Mouse (Mus musculus) hindbrain, embryonic 10.5 days (tissue): ENCODE measurements at regions not wholly inside any gene's neighbourhood (a gene's known extent, or its start where the extent isn't known, plus 50 kb on each side); places are given as distances from the start of the nearest gene placed in this dataset.

ENCODE experiments used
- DNase-seq: peaks from one replicate; pipeline ENCODE4 v3.0.0-alpha.2; 2017; ENCODE audit warnings: low spot score
- H3K27ac ChIP-seq: fragments of 300-500 bp; sonication (generic); 2 replicates; pipeline ENCODE4 v1.5.1; 2016; ENCODE audit warnings: mild to moderate bottlenecking, moderate library complexity
- H3K27me3 ChIP-seq: fragments of 300-500 bp; sonication (generic); 2 replicates; pipeline ENCODE4 v1.6.1; 2016; ENCODE audit warnings: mild to moderate bottlenecking; ENCODE audit not compliant: poor library complexity, insufficient read depth, severe bottlenecking
- H3K36me3 ChIP-seq: fragments of 300-500 bp; sonication (generic); 2 replicates; pipeline ENCODE4 v1.6.1; 2016; ENCODE audit warnings: mild to moderate bottlenecking, moderate library complexity
- H3K4me1 ChIP-seq: fragments of 300-500 bp; sonication (generic); replicated peaks from 2 replicates; pipeline ENCODE4 v1.6.1; 2016; ENCODE audit warnings: mild to moderate bottlenecking
- H3K4me3 ChIP-seq: fragments of 300-500 bp; sonication (generic); 2 replicates; pipeline ENCODE4 v1.5.1; 2016; ENCODE audit warnings: mild to moderate bottlenecking, moderate library complexity
- H3K9me3 ChIP-seq: fragments of 300-500 bp; sonication (generic); 2 replicates; pipeline ENCODE4 v1.6.1; 2016; ENCODE audit warnings: mild to moderate bottlenecking, moderate library complexity
- WGBS: fragments of 180-500 bp; shearing (Covaris S2); methylation state at CpG from one replicate; pipeline ENCODE4 v1.1.7; 2016; 5-methylcytosine and 5-hydroxymethylcytosine counted together

- Histone ChIP-seq H3K27me3 (no peaks in the 10 kb centered on the region), H3K9me3 (no peaks in the 10 kb centered on the region), H3K36me3 (no peaks in the 10 kb centered on the region), H3K27ac (no peak overlapping the region), H3K4me1 (no peaks in the 10 kb centered on the region), H3K4me3 (no peak overlapping the region)
- DNase-seq = no peak
- WGBS = 84% methylated on average over 6 of the region's 6 CpGs
These were observed 989.0 kb upstream of the H2afb3 start for GRCm38 (mm10) chrX:121301915-121302314.

DNA sequence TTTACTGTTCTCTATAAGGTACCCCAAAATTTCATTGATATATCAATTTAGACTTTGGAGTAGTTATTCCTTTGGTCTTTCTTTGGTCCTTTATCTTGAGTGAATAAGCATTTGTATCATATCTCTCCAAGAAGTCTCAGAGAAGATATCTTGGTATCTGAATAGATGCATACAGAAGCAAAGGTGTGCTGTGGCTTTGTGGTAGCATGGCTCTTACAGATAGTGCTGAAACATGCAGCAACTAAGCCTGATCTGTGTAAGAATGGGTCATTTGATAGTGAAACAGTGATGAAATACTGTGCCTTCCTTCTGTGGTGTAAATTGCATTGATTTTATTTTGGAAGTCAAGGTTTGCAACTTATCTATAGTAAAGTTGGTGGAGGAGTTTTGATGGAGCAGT lies 978.3 kb upstream of the H2afb3 start:
- Histone ChIP-seq H3K4me3 (no peak overlapping the region), H3K4me1 (no peaks in the 10 kb centered on the region), H3K27me3 (no peaks in the 10 kb centered on the region), H3K36me3 (no peaks in the 10 kb centered on the region), H3K9me3 (no peaks in the 10 kb centered on the region), H3K27ac (no peak overlapping the region)
- no peak for DNase-seq

DNA sequence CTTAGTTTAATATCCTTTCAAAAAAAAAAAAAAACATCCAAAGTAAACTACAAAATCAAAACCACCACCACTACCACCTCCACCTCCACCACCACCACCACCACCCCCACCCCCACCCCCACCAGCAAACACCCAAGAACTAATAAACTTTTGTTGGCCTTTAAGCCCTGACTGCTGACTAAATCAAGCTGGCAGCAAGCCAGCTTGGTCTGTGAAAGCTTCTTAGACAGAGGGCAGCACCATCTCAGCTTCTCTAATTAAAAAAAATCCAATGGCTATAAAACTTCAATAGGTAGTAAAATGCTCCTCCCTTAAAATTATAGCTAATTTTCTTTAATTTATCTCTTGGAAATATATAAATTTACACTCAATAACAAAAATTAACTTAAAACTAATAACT lies 957.2 kb upstream of the H2afb3 start:
- no peaks in the 10 kb centered on the region for H3K4me1 ChIP-seq
- H3K9me3 ChIP-seq = 0 out of 2 replicates have a peak, but pooled peaks cover 2% of the 10 kb centered on the region
- H3K36me3 ChIP-seq = no peaks in the 10 kb centered on the region
- no peak overlapping the region for H3K27ac ChIP-seq
- no peak overlapping the region for H3K4me3 ChIP-seq
- no peak for DNase-seq
- H3K27me3 ChIP-seq = no peaks in the 10 kb centered on the region

DNA sequence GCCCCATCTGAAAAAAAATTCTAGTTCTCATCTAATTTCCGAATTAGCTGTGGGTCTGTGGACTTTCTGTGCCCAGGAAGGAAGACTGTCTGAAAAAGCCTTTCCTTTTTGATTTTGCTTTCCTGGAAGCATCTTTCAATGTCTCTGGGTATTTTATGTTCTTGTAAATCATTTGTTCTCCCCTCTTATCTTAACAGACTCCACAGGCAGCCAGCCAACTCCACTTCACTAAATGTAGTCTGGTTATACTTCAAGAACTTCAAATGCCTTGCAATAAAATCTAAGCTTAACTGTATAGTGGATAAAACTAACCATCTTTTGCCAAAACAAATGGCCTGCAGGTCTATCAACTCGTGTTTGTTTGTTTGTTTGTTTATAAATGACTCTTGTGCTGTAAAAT lies 956.7 kb upstream of the H2afb3 start:
- Histone ChIP-seq H3K4me1 (no peaks in the 10 kb centered on the region), H3K27me3 (no peaks in the 10 kb centered on the region), H3K4me3 (no peak overlapping the region), H3K27ac (no peak overlapping the region), H3K36me3 (no peaks in the 10 kb centered on the region), H3K9me3 (0 out of 2 replicates have a peak, but pooled peaks cover 2% of the 10 kb centered on the region)
- DNase-seq = no peak
- 69% methylated on average over 2 of the region's 2 CpGs for WGBS

DNA sequence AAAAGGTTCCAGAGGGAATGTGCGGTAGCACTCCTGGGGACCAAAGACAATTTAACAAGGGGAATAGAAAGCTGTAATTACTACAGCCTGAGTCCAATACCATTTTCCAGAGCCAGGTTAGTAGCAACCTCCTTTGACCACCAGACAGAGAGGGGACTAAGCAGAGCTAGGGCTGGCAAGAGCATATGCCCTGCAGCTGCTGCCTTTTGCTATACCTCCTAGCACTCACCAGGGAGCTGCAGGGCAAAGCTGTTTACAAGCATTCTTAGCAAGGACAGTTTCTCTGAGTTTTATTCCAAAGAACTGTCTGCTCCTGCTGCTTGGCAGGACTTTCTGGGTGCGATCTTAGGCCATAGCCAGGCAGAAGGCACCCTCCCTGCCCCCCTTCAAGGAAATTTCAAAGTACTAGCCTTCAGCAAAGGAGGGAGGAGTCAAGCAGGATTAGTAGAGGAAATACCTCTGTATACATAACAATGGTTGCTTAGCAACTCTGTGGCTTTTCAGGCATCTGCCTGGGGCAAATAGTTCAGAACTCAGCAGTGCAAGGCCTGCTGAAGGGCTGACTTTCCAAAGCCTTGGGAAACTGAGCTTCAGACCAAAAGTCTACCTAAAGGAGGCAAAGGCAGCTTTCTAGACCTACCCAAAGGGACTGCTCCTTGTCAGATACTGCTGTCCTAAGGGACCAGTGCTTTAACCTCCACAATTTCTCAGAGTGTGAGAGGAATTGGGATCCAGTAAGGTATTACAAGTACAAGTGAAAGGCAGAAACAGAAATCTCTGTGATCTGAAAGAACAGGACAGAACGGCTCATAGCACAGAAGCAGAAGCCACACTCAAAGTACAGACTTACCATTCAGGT lies 919.5 kb upstream of the H2afb3 start:
- no peak overlapping the region for H3K4me3 ChIP-seq
- no peaks in the 10 kb centered on the region for H3K36me3 ChIP-seq
- no peaks in the 10 kb centered on the region for H3K9me3 ChIP-seq
- peak; percentile 31 for DNase-seq
- peak overlapping the region; percentile 53 for H3K27ac ChIP-seq
- WGBS = 34% methylated on average over 3 of the region's 3 CpGs
- H3K27me3 ChIP-seq = no peaks in the 10 kb centered on the region
- peaks cover 9% of the 10 kb centered on the region; the same call in 1 of the 2 replicates for H3K4me1 ChIP-seq
